Mouse (Mus musculus) embryonic fibroblast, embryonic 13.5 days (primary cell): Measurements from ENCODE around the gene Pmfbp1.

Experiments used
- CTCF ChIP-seq: IDR thresholded peaks from 2 replicates; pipeline ENCODE4 v1.5.1; 2011; ENCODE audit warnings: mild to moderate bottlenecking, control low read depth, low read length, moderate library complexity, borderline replicate concordance; ENCODE audit not compliant: insufficient read depth
- POLR2A ChIP-seq: IDR thresholded peaks from 2 replicates; pipeline ENCODE4 v1.6.1; 2011; ENCODE audit warnings: low read depth, mild to moderate bottlenecking, control low read depth, low read length, moderate library complexity

DNA sequence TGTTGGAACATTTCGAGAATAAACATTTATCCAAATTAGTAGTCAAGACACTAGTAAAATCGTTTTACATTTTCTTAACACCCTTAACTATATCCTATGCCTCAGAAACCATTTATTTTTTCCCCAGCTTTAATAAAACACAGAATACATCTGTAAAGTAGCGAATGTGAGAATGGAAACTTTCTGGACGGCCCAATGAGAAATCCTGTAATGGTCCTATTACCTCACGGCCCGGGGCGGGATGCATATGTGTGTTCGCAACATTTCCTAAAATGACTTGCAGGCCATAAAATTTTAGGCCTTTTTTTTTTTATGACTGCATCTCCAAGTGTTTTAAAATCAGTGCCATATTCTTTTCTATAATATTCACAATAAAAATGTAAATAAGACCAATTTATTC is 21.4 kb upstream of the Pmfbp1 start:
- TF ChIP-seq CTCF (no peak), POLR2A (no peak)
